Mouse (Mus musculus) lung, postnatal 0 days (tissue): ENCODE data around the gene Zfp143.

Experiments used
- CTCF ChIP-seq: IDR thresholded peaks from 2 replicates; pipeline ENCODE4 v1.5.1; 2016; ENCODE audit warnings: antibody characterized with exemption, mild to moderate bottlenecking
- EP300 ChIP-seq: IDR thresholded peaks from 2 replicates; pipeline ENCODE4 v1.6.1; 2016; ENCODE audit warnings: antibody characterized with exemption, mild to moderate bottlenecking, control low read depth

DNA sequence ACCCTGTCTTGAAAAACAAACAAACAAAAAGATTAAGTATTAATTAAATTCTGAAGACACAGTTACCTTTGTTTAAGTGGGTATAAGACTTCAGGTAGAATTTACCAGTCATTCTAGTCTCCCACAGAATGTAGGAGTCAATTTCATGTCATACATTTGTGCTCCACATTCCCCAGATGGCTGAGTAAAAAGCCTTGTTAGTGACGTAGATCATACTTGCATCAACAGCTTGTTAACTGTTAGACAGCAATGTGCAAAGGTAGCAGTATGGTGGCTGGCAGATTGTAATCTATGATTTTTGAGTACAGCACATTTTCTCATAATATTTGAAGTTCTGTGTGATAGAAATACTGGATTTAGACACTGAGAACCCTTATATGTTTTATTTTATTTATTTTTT lies 32.2 kb upstream of the Zfp143 start:
- TF ChIP-seq CTCF (no peak), EP300 (no peak)
